In genomic region chr12:55566837-55567236, GRCm38 (mm10) we compare ENCODE assay signal across 31 mouse cellular contexts. TPM values are rescaled to one million over a fixed set of nuclear protein-coding genes. Genes with fewer than 3 reads are reported as not detected.
DNase-seq lines count a peak whose midpoint lies in the region; ATAC-seq and TF ChIP-seq lines count a peak whose summit lies in the region.
"Had no signal": no experiment of that assay in that cellular context is flagged by ENCODE, and none has a peak within 500 bp of the region (broad histone marks: within the 10 kb centered on the region; RNA-seq: fewer than 3 reads in every experiment).

No protein-coding gene starts in this region.

- H3K4me1 ChIP-seq in forebrain, embryonic 12.5 days: peaks cover 4% of the 10 kb centered on the region
- H3K4me1 ChIP-seq in forebrain, embryonic 15.5 days: peaks cover 1% of the 10 kb centered on the region; the same call in 1 of the 2 replicates
- no peaks in the 10 kb centered on the region for H3K4me1 ChIP-seq in heart, embryonic 12.5 days (replicated peaks)
- H3K4me1 ChIP-seq in testis, adult 2 months (ENCODE audit: control insufficient read depth, insufficient read depth, low read length): peaks cover 12% of the 10 kb centered on the region
- no peaks in the 10 kb centered on the region for H3K4me1 ChIP-seq in midbrain, embryonic 13.5 days (replicated peaks)
- H3K4me1 ChIP-seq: heart, embryonic 13.5 days had no signal

- DNase-seq in heart, adult 11 months: peak; percentile 17
- DNase-seq in testis, postnatal 10 days (ENCODE audit: low spot score): no peak
- DNase-seq: adrenal gland, postnatal 10 days; adrenal gland, postnatal 36 days; B cell, adult 2 months; cerebellum, adult 11 months; cerebellum, adult 2 months; cerebellum, adult 9-11 months; cerebellum, postnatal 25 days; gastrocnemius, adult 2 months; gastrocnemius, postnatal 14 days; heart, adult 18-20 months; heart, postnatal 14 days; heart, postnatal 4 days had no signal

- no peak overlapping the region for H3K4me2 ChIP-seq in forebrain, embryonic 12.5 days
- no peak overlapping the region for H3K4me2 ChIP-seq in forebrain, embryonic 15.5 days (replicated peaks)
- no peak overlapping the region for H3K4me2 ChIP-seq in heart, embryonic 12.5 days
- H3K4me2 ChIP-seq in midbrain, embryonic 13.5 days (replicated peaks): no peak overlapping the region
- H3K4me2 ChIP-seq: heart, embryonic 13.5 days; hindbrain, embryonic 14.5 days had no signal

- H3K9me3 ChIP-seq in forebrain, embryonic 12.5 days: no peaks in the 10 kb centered on the region
- H3K9me3 ChIP-seq in forebrain, embryonic 15.5 days: no peaks in the 10 kb centered on the region
- no peaks in the 10 kb centered on the region for H3K9me3 ChIP-seq in heart, embryonic 12.5 days (replicated peaks)
- no peaks in the 10 kb centered on the region for H3K9me3 ChIP-seq in midbrain, embryonic 13.5 days
- H3K9me3 ChIP-seq: heart, embryonic 13.5 days had no signal

- H3K9ac ChIP-seq in forebrain, embryonic 12.5 days: no peak overlapping the region
- no peak overlapping the region for H3K9ac ChIP-seq in forebrain, embryonic 15.5 days (replicated peaks)
- H3K9ac ChIP-seq in heart, embryonic 12.5 days: no peak overlapping the region
- no peak overlapping the region for H3K9ac ChIP-seq in midbrain, embryonic 13.5 days (replicated peaks)
- H3K9ac ChIP-seq: heart, embryonic 13.5 days; hindbrain, embryonic 14.5 days had no signal

- no peaks in the 10 kb centered on the region for H3K36me3 ChIP-seq in forebrain, embryonic 12.5 days (replicated peaks)
- no peaks in the 10 kb centered on the region for H3K36me3 ChIP-seq in forebrain, embryonic 15.5 days
- H3K36me3 ChIP-seq in heart, embryonic 12.5 days: no peaks in the 10 kb centered on the region
- H3K36me3 ChIP-seq in testis, adult 2 months (ENCODE audit: control insufficient read depth, insufficient read depth, low read length): no peaks in the 10 kb centered on the region
- no peaks in the 10 kb centered on the region for H3K36me3 ChIP-seq in midbrain, embryonic 13.5 days
- H3K36me3 ChIP-seq: G1E; heart, embryonic 13.5 days had no signal

- no peak overlapping the region for H3K4me3 ChIP-seq in forebrain, embryonic 12.5 days (replicated peaks)
- no peak overlapping the region for H3K4me3 ChIP-seq in forebrain, embryonic 15.5 days
- H3K4me3 ChIP-seq in heart, embryonic 12.5 days: no peak overlapping the region
- H3K4me3 ChIP-seq in testis, adult 2 months (ENCODE audit: control insufficient read depth, low read depth, low read length): peak overlapping the region; percentile 56; the same call in 1 of the 2 replicates
- no peak overlapping the region for H3K4me3 ChIP-seq in midbrain, embryonic 13.5 days (replicated peaks)
- H3K4me3 ChIP-seq: gastrocnemius, adult 2 months; heart, embryonic 13.5 days had no signal

- no peak overlapping the region for H3K27ac ChIP-seq in forebrain, embryonic 12.5 days
- no peak overlapping the region for H3K27ac ChIP-seq in forebrain, embryonic 15.5 days (replicated peaks)
- no peak overlapping the region for H3K27ac ChIP-seq in heart, embryonic 12.5 days (ENCODE audit: poor library complexity, severe bottlenecking)
- no peak overlapping the region for H3K27ac ChIP-seq in testis, adult 2 months (ENCODE audit: control insufficient read depth, insufficient read depth, low read depth, low read length)
- H3K27ac ChIP-seq in midbrain, embryonic 13.5 days: no peak overlapping the region
- H3K27ac ChIP-seq: gastrocnemius, adult 2 months; heart, embryonic 13.5 days; hindbrain, embryonic 14.5 days; hindbrain, postnatal 0 days had no signal

- ATAC-seq in forebrain, embryonic 12.5 days (ENCODE audit: low FRiP score): peak; percentile 69; the same call in 1 of the 2 replicates
- no peak for ATAC-seq in forebrain, embryonic 15.5 days (replicated peaks)
- no peak for ATAC-seq in heart, embryonic 12.5 days (ENCODE audit: insufficient number of reproducible peaks, low FRiP score)
- ATAC-seq in midbrain, embryonic 13.5 days: no peak
- ATAC-seq: hindbrain, postnatal 0 days; inflammation-experienced regulatory T-cells, adult 6 months; intestine, embryonic 16.5 days; Patski had no signal

- H3K27me3 ChIP-seq in forebrain, embryonic 12.5 days: no peaks in the 10 kb centered on the region
- H3K27me3 ChIP-seq in forebrain, embryonic 15.5 days: no peaks in the 10 kb centered on the region
- H3K27me3 ChIP-seq in heart, embryonic 12.5 days (replicated peaks): no peaks in the 10 kb centered on the region
- H3K27me3 ChIP-seq in testis, adult 2 months (ENCODE audit: control insufficient read depth, insufficient read depth, low read length): no peaks in the 10 kb centered on the region
- no peaks in the 10 kb centered on the region for H3K27me3 ChIP-seq in midbrain, embryonic 13.5 days
- H3K27me3 ChIP-seq: CH12.LX; heart, embryonic 13.5 days had no signal

- WGBS in forebrain, embryonic 12.5 days: 75% methylated on average over 5 of the region's 5 CpGs
- WGBS in forebrain, embryonic 15.5 days: 52% methylated on average over 5 of the region's 5 CpGs
- 82% methylated on average over 5 of the region's 5 CpGs for WGBS in heart, embryonic 12.5 days
- 85% methylated on average over 5 of the region's 5 CpGs for WGBS in midbrain, embryonic 13.5 days

- no peak for TF ChIP-seq POLR2A in testis, adult 2 months (IDR thresholded peaks at IDR 0.05; ENCODE audit: control insufficient read depth, low read depth, low read length)

- no peak for TF ChIP-seq CTCF in testis, adult 2 months (IDR thresholded peaks at IDR 0.05; ENCODE audit: control insufficient read depth, insufficient read depth, insufficient replicate concordance, low read depth, low read length)

RNA-seq across cellular contexts. Expression of gene Aldoart2, which starts 1.8 kb away (rescaled TPM):
- polyA plus RNA-seq in forebrain, embryonic 12.5 days (2016; fragmentation: Nextera tagmentation; extraction: Ambion mirVana): not detected in 2 replicates
- polyA plus RNA-seq in forebrain, embryonic 15.5 days (2015; fragmentation: Nextera tagmentation; extraction: Ambion mirVana): not detected in 2 replicates
- not detected in 2 replicates for polyA plus RNA-seq in heart, embryonic 12.5 days (2016; fragmentation: Nextera tagmentation; extraction: Ambion mirVana)
- 375 and 376 TPM in 2 replicates for polyA plus RNA-seq in testis, adult 2 months (2012; rRNA removed)
- not detected in 2 replicates for polyA plus RNA-seq in midbrain, embryonic 13.5 days (2015; fragmentation: Nextera tagmentation; extraction: Ambion mirVana)
- polyA plus RNA-seq: embryonic facial prominence, embryonic 14.5 days; forebrain, embryonic 11.5 days; frontal cortex, adult 2 months; heart, embryonic 13.5 days; hindbrain, embryonic 11.5 days; hindbrain, embryonic 14.5 days; intestine, embryonic 16.5 days had no signal

RNA-seq across cellular contexts. Expression of gene Insm2, which starts 32.4 kb away (rescaled TPM):
- 2.1 and 2.3 TPM in 2 replicates for polyA plus RNA-seq in forebrain, embryonic 12.5 days (2016; fragmentation: Nextera tagmentation; extraction: Ambion mirVana)
- 2.1 and 2.5 TPM in 2 replicates for polyA plus RNA-seq in forebrain, embryonic 15.5 days (2015; fragmentation: Nextera tagmentation; extraction: Ambion mirVana)
- polyA plus RNA-seq in heart, embryonic 12.5 days (2016; fragmentation: Nextera tagmentation; extraction: Ambion mirVana): 0.10 TPM in 1 of 2 replicates, not detected in the other
- not detected in 2 replicates for polyA plus RNA-seq in testis, adult 2 months (2012; rRNA removed)
- 0.64 and 1.2 TPM in 2 replicates for polyA plus RNA-seq in midbrain, embryonic 13.5 days (2015; fragmentation: Nextera tagmentation; extraction: Ambion mirVana)
- polyA plus RNA-seq: G1E had no signal

Comparison
In these comparisons a context has a peak if more than half of its experiments do, and no peak if none do; other contexts are left out.
1. RNA of gene Aldoart2, which starts 1.8 kb away (polyA plus RNA-seq): 375 to 376 TPM in testis, adult 2 months; not detected in midbrain, embryonic 13.5 days, not detected in forebrain, embryonic 12.5 days, not detected in forebrain, embryonic 15.5 days and not detected in heart, embryonic 12.5 days; every median in the first group is over 100 times any median in the second.